Mouse (Mus musculus): ENCODE measurements around the gene Zmym3. TPM values are rescaled to one million over a fixed set of nuclear protein-coding genes. Genes with fewer than 3 reads are reported as not detected.

Gene Zmym3
- polyA plus RNA-seq, 1 experiment from 2014 or later: 61.9 TPM

- no peaks in the 10 kb centered on the region for H3K36me3 ChIP-seq
- no peak overlapping the region for H3K4me2 ChIP-seq (replicated peaks)
- H3K27me3 ChIP-seq: no peaks in the 10 kb centered on the region
- H3K27ac ChIP-seq (replicated peaks): no peak overlapping the region
- no peaks in the 10 kb centered on the region for H3K9me3 ChIP-seq
- WGBS: 18% methylated on average over 11 of the region's 11 CpGs
- ATAC-seq (replicated peaks): no peak
- H3K4me3 ChIP-seq: no peak overlapping the region
- H3K9ac ChIP-seq (replicated peaks): no peak overlapping the region
- H3K4me1 ChIP-seq: no peaks in the 10 kb centered on the region
Measured at GRCm38 (mm10) chrX:101396459-101396858, 24.2 kb downstream of the Zmym3 start.

GRCm38 (mm10) chrX:101394341-101394740 is 26.3 kb downstream of the Zmym3 start:
- no peak overlapping the region for H3K27ac ChIP-seq (replicated peaks)
- ATAC-seq (replicated peaks): no peak
- no peaks in the 10 kb centered on the region for H3K36me3 ChIP-seq
- no peaks in the 10 kb centered on the region for H3K4me1 ChIP-seq
- H3K9me3 ChIP-seq: no peaks in the 10 kb centered on the region
- 57% methylated on average over 2 of the region's 2 CpGs for WGBS
- no peaks in the 10 kb centered on the region for H3K27me3 ChIP-seq
- H3K9ac ChIP-seq (replicated peaks): no peak overlapping the region
- no peak overlapping the region for H3K4me3 ChIP-seq
- H3K4me2 ChIP-seq (replicated peaks): no peak overlapping the region

DNA sequence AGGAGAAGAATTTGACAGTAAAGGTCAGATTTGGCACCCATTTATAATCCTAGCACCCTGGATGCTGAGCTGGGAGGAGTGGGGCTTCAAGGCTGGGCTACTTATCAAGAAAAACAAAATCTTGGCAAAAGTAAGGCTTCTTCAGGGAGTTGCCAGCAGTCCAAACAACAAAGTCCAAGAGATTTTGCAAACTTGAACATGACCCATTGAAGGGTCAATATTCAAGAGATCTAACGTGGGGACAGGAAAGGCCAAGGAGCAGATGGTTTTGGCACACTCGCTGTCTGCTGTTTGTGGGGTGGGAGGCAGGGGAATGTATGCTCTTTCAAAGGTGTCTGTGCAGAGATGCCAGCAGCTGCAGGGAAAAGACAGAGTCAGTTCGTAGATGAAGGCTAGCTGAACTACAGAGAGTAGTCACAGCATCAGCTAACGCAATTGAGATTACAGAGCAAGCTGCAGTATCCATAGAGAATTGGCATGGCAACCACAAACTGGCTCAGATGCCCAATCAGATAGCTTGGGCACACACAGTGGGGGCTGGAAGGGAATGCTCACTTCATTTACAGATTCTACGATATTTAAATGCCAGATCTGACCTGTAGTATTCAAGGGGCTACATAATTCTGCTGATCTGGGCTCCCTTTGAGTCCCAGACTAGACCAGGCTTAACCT is 31.6 kb downstream of the Zmym3 start:
- H3K36me3 ChIP-seq: no peaks in the 10 kb centered on the region
- 54% methylated on average over 5 of the region's 5 CpGs for WGBS
- no peak overlapping the region; the same call in 1 of the 2 replicates for H3K27ac ChIP-seq (replicated peaks)
- H3K4me2 ChIP-seq (replicated peaks): no peak overlapping the region
- peaks cover 9% of the 10 kb centered on the region; the same call in 1 of the 2 replicates for H3K4me1 ChIP-seq
- H3K9me3 ChIP-seq: no peaks in the 10 kb centered on the region
- H3K27me3 ChIP-seq: 0 out of 2 replicates have a peak, but pooled peaks cover 2% of the 10 kb centered on the region
- H3K9ac ChIP-seq (replicated peaks): no peak overlapping the region
- peak; percentile 39 for ATAC-seq (replicated peaks)
- H3K4me3 ChIP-seq: no peak overlapping the region

GRCm38 (mm10) chrX:101386222-101386621 is 34.4 kb downstream of the Zmym3 start:
- 26% methylated on average over 4 of the region's 4 CpGs for WGBS
- Histone ChIP-seq H3K27me3 (0 out of 2 replicates have a peak, but pooled peaks cover 7% of the 10 kb centered on the region), H3K36me3 (no peaks in the 10 kb centered on the region), H3K4me3 (no peak overlapping the region), H3K9me3 (no peaks in the 10 kb centered on the region), H3K9ac (replicated peaks) (no peak overlapping the region), H3K4me2 (replicated peaks) (no peak overlapping the region), H3K27ac (replicated peaks) (no peak overlapping the region), H3K4me1 (peaks cover 12% of the 10 kb centered on the region; the same call in 1 of the 2 replicates)
- ATAC-seq (replicated peaks): peak; percentile 4; the same call in 1 of the 2 replicates

GRCm38 (mm10) chrX:101384439-101385137 is 36.1 kb downstream of the Zmym3 start:
- H3K27me3 ChIP-seq: 0 out of 2 replicates have a peak, but pooled peaks cover 7% of the 10 kb centered on the region

DNA sequence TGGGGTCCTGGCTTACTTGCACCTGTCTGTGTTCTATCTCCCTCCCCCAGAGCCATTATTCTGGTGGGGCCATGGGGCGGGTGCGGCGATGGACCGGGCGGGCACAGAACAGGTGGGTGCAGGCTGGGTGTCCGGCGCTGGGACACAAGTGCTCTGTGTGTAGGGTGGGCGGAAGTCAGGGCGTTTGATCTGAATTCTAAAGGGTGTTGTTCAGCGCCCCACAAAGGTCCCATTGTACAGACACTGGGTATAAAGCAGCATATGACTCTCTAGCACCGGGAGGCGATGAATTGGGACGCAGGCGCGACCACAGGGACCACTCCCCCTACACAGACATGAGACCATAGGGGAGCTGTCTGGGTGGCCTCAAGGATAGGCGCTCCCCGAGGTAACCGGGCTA is 37.2 kb downstream of the Zmym3 start:
- Histone ChIP-seq H3K27ac (replicated peaks) (no peak overlapping the region), H3K9me3 (no peaks in the 10 kb centered on the region), H3K27me3 (0 out of 2 replicates have a peak, but pooled peaks cover 7% of the 10 kb centered on the region), H3K9ac (replicated peaks) (no peak overlapping the region), H3K4me1 (peaks cover 12% of the 10 kb centered on the region; the same call in 1 of the 2 replicates), H3K36me3 (no peaks in the 10 kb centered on the region), H3K4me2 (replicated peaks) (no peak overlapping the region), H3K4me3 (no peak overlapping the region)
- ATAC-seq (replicated peaks): no peak
- WGBS: 25% methylated on average over 18 of the region's 18 CpGs

More at GRCm38 (mm10) chrX:101384439-101385137, 36.1 kb downstream of the Zmym3 start:
- Histone ChIP-seq H3K9me3 (no peaks in the 10 kb centered on the region), H3K9ac (replicated peaks) (peak overlapping the region; percentile 36; the same call in 1 of the 2 replicates), H3K4me2 (replicated peaks) (peak overlapping the region; percentile 52), H3K4me1 (peaks cover 12% of the 10 kb centered on the region; the same call in 1 of the 2 replicates), H3K36me3 (no peaks in the 10 kb centered on the region), H3K27ac (replicated peaks) (no peak overlapping the region), H3K4me3 (peak overlapping the region; percentile 35)
- 18% methylated on average over 29 of the region's 32 CpGs for WGBS
- ATAC-seq (replicated peaks): peak; percentile 62

DNA sequence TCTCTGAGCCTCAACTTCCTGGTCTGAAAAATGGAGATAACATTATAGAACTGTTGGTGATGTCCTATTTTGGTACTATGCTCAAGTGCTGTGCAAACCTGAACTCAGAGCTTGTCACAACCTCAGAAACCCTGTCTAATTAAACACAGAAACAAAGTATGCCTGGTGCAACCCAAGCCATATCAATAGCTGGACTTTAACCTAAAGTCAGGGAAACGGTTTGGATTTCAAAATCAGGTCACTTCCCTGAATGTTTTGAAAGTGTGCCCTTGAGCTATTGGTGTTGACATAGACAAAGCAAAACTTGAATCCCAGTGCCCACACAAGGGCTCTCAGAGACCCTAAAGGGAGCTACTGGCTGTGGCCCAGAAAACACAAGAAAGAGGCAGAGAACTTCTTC is 40.9 kb downstream of the Zmym3 start:
- Histone ChIP-seq H3K27me3 (0 out of 2 replicates have a peak, but pooled peaks cover 7% of the 10 kb centered on the region), H3K27ac (replicated peaks) (no peak overlapping the region), H3K9me3 (no peaks in the 10 kb centered on the region), H3K4me3 (no peak overlapping the region), H3K9ac (replicated peaks) (no peak overlapping the region), H3K36me3 (no peaks in the 10 kb centered on the region), H3K4me1 (peaks cover 9% of the 10 kb centered on the region; the same call in 1 of the 2 replicates), H3K4me2 (replicated peaks) (no peak overlapping the region)
- WGBS: 75% methylated on average over 1 of the region's 1 CpGs
- ATAC-seq (replicated peaks): no peak

DNA sequence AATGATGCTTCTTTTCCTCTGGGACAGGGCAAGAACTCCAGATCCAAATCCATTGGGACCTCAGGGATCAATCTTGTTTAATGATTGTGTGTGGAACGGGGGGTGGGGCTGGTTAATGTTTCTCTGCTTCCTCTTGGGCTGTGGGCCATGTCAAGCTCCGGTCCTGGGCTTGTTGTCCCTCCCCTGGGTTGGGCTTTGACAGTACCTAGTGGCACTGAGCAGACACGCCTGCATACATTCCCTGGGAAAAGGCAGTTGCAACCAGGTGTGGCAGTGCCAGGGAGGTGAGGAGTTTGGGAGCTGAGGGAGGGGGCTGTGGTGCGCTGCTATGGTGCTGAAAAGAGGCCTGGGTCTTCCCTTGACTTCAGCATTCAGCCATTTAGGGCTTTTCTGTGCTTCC is 43.6 kb downstream of the Zmym3 start:
- Histone ChIP-seq H3K4me1 (no peaks in the 10 kb centered on the region), H3K27me3 (no peaks in the 10 kb centered on the region), H3K27ac (replicated peaks) (no peak overlapping the region), H3K9me3 (no peaks in the 10 kb centered on the region), H3K4me2 (replicated peaks) (no peak overlapping the region), H3K4me3 (no peak overlapping the region), H3K36me3 (no peaks in the 10 kb centered on the region), H3K9ac (replicated peaks) (no peak overlapping the region)
- ATAC-seq (replicated peaks): no peak
- 64% methylated on average over 4 of the region's 4 CpGs for WGBS

- 82% methylated on average over 7 of the region's 7 CpGs for WGBS
- H3K9me3 ChIP-seq: no peaks in the 10 kb centered on the region
- H3K4me1 ChIP-seq: no peaks in the 10 kb centered on the region
- H3K36me3 ChIP-seq: no peaks in the 10 kb centered on the region
- no peak for ATAC-seq (replicated peaks)
- H3K27ac ChIP-seq (replicated peaks): no peak within 1 kb of the TSS
- H3K27me3 ChIP-seq: no peaks in the 10 kb centered on the region
- H3K4me3 ChIP-seq: no peak within 1 kb of the TSS
- no peak within 1 kb of the TSS for H3K4me2 ChIP-seq (replicated peaks)
- no peak within 1 kb of the TSS for H3K9ac ChIP-seq (replicated peaks)
Measured at GRCm38 (mm10) chrX:101376190-101376968, 44.3 kb downstream of the Zmym3 start, which contains the start of gene Gjb1. Gjb1 (plus strand) TSS chrX:101376378.

DNA sequence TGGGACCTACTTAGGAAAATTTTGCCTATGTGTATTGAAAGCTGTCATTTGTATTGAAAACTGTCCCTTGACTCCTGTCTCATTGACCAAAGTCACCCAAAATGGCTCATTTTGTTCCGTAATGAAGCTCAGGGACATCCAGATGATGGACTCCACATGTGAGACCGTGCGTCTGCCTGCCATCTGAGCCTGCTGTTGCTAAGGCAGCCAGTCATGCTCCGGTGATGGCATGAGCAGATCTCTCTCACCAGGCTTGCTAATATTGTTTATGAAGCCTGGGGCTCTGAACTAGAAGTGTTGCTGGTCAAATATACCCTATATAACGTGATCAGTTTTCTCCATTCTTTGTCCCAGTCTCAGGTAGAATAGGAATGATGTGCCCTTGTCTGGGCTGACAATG is 47.7 kb downstream of the Zmym3 start:
- WGBS: 75% methylated on average over 5 of the region's 5 CpGs
- Histone ChIP-seq H3K9me3 (no peaks in the 10 kb centered on the region), H3K27me3 (no peaks in the 10 kb centered on the region), H3K9ac (replicated peaks) (no peak overlapping the region), H3K27ac (replicated peaks) (no peak overlapping the region), H3K4me1 (no peaks in the 10 kb centered on the region), H3K36me3 (no peaks in the 10 kb centered on the region), H3K4me2 (replicated peaks) (no peak overlapping the region), H3K4me3 (no peak overlapping the region)
- ATAC-seq (replicated peaks): no peak

DNA sequence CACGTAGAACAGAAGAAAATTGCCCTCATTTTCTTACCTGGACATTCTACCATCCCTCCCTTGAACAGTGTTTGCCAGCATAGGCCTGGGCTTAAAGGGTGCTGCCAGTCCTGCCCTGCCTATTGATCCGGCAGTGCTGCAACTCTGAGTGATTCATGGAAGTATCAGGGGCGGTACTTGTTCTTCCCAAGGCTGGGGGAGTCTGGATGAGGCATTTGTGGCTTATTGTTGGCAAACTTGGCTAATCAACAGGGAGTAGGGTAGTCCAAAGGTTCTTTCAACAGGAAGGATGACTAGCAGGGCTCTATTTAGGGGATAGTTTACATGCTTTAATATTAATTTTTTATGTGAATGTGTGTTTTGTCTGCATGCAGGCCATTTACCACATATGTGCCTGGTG is 50.1 kb downstream of the Zmym3 start:
- H3K4me1 ChIP-seq: no peaks in the 10 kb centered on the region
- no peaks in the 10 kb centered on the region for H3K9me3 ChIP-seq
- H3K27ac ChIP-seq (replicated peaks): no peak overlapping the region
- no peak overlapping the region for H3K4me2 ChIP-seq (replicated peaks)
- ATAC-seq (replicated peaks): no peak
- 70% methylated on average over 3 of the region's 3 CpGs for WGBS
- no peaks in the 10 kb centered on the region for H3K36me3 ChIP-seq
- no peak overlapping the region for H3K9ac ChIP-seq (replicated peaks)
- H3K27me3 ChIP-seq: no peaks in the 10 kb centered on the region
- no peak overlapping the region for H3K4me3 ChIP-seq

GRCm38 (mm10) chrX:101369001-101369400 is 51.6 kb downstream of the Zmym3 start:
- no peaks in the 10 kb centered on the region for H3K36me3 ChIP-seq
- ATAC-seq (replicated peaks): no peak
- no peaks in the 10 kb centered on the region for H3K4me1 ChIP-seq
- H3K9me3 ChIP-seq: no peaks in the 10 kb centered on the region
- no peaks in the 10 kb centered on the region for H3K27me3 ChIP-seq
- no peak overlapping the region for H3K4me3 ChIP-seq
- H3K27ac ChIP-seq (replicated peaks): no peak overlapping the region
- no peak overlapping the region for H3K9ac ChIP-seq (replicated peaks)
- no peak overlapping the region for H3K4me2 ChIP-seq (replicated peaks)
- 75% methylated on average over 7 of the region's 7 CpGs for WGBS
